Mouse (Mus musculus) embryonic fibroblast, embryonic 13.5 days (primary cell): ENCODE data around the gene Tango2.

Experiments used
- CTCF ChIP-seq: IDR thresholded peaks from 2 replicates; pipeline ENCODE4 v1.5.1; 2011; ENCODE audit warnings: mild to moderate bottlenecking, control low read depth, low read length, moderate library complexity, borderline replicate concordance; ENCODE audit not compliant: insufficient read depth
- POLR2A ChIP-seq: IDR thresholded peaks from 2 replicates; pipeline ENCODE4 v1.6.1; 2011; ENCODE audit warnings: low read depth, mild to moderate bottlenecking, control low read depth, low read length, moderate library complexity

DNA sequence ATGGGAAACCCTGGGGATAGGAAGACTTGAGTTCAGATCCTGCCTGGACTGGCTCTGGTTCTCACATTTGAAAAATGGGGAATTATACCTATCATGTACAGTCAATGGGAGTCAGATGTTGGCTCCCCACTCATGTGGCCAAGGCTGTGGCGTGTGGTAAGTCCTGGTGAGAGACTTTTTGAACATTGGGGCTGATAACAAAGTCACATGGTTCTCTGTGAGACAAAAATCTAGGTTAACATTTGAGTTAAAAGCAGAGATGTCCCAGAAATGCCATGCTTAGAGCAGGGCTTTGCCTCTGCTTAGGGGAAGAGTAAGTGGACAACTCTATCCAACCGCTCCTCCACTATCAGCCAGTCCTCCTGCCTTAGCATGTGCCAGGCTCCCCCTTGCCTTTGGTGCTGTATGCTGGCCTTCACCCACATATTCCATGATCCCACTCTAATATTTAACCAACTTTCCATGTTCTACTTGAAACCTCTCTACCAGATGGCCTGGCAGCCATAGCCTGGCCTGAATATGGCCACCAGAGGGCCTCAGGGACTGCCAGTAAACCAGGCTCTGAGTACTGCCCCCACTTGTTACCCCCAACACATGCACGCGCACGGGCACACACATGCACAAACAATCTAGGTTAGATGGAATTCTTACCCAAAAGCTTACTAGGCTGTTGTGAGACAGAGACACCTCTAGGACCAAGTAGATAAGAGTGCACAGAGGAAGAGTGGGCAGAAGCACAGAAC, 3.6 kb upstream of the Tango2 start:
- TF ChIP-seq CTCF (no peak), POLR2A (no peak)
